Mouse (Mus musculus) subcutaneous adipose tissue, adult 2 months (tissue): ENCODE results near the gene Gm4767. TPM values are rescaled to one million over a fixed set of nuclear protein-coding genes. Genes with fewer than 3 reads are reported as not detected.

Experiments
- polyA plus RNA-seq: library from polyadenylated mRNA; depleted of rRNA; stranded (reverse); fragments of >200 nt; gene quantifications from 2 replicates; pipeline ENCODE4 v1.2.3, GENCODE M21; 2012; ENCODE audit warnings: low replicate concordance; rRNA removed

Gene Gm4767
- polyA plus RNA-seq: not detected in 2 replicates

DNA sequence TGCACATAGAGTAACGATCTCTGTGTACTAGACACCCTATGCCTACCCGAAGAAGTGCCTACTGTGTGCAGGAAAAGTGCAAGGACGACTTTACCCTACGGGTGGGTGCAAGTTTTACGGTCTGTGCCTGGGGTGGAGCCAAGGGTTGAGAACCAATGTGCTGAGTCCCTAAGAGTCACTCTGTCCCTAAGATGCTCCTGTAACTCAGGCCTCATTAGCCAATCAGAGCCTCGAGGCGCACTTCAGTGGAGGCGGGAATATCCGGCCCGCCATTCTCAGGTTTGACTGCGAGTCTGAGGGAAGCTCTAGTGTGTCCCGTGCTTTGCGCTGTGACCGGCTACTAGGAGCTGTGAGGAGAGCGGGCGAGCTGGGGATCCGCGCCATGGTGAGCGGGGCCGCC, at the start of gene Gm4767:
TSS of gene Gm4767 (plus strand) at position 288 of the 400 bp plus-strand sequence.

DNA sequence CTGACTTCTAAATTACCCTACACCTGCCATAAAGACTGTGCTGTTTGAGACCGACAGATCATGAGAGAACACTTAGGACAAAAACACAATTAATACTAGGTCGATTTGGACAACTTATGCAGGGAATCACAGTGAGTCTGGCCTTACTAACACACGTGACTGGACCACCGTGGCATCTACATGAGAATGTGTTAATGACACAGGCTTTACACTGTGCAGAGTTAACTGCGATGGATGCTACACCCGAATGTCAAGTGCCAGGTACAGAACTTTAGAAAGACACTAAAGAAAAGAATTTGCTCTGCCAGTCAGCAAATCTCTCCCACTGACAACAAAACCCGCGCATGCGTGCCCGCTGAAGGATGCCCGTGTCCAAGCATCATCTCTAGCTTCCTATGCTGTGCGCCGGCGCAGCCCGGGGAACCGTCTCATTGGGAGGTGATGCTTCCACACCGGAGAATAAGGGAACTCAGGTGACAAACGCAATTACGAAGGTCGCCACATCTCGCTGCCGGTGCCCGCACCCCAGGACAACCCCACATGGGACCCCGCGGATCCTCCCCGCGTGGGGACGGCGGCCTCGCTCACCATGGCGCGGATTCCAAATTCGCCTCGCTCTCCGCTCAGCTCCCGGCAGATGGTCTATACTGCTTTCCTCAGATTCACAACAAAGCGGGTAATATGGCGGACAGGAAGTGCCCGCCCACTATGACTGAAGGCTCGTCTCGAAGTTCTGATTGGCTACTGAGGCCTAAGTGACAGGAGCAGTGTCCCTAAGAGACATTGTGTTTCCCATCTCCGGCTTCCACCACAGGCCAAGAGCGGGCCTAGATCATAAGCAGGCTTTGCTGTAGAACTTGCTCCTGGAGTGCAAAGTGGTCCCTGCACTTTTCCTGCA, 41.2 kb upstream of the Gm4767 start, which contains the start of gene Gm3055:
TSS of gene Gm3055 (minus strand) at position 656 of the 898 bp plus-strand sequence.

DNA sequence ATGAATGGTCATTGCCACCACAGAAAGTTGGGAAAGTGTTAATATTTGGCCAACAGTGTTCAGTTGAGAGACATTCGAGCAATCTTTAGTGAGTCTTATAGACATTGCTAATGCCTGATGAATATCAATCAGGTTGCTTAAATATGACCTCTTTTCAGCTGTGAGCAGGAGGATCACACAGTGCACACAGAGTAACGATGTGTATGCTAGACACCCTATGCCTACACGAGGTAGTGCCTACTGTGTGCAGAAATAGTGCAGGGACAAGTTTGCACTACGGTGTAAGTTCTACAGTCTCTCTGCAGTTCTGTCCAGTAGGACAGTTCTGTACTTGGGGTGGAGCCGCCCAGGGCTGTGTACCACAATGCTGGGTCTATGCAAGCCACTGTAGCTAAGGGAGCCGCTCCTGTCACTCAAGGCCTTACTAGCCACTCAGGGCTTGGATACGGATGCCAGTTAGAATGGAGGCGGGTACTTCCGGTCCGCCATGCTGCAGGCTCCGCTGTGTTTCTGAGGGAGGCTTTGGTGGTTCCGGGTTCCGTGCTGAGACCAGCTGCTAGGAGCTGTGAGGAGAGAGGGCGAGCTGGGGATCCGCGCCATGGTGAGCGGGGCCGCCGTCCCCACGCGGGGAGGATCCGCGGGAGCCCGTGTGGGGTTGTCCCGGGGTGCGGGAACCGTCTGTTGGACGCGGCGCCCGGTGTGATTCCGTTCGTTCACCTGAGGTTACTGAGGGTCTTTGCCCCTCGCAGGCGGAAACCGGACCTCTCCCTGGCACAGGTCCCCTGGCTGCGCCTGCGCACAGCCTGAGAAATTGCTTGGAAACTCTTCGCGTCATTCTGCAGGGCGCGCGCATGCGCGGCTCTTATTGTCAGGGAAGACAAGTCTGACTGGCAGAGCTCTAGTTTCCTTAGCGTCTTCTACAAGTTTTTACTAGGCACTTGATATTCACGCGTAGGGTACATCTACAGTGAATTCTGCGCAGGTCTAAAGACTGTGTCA, 51.7 kb downstream of the Gm4767 start, which contains the start of gene Gm32687:
TSS of gene Gm32687 (plus strand) at position 526 of the 999 bp plus-strand sequence.

Other genes starting within 250 kb of the Gm4767 start
- gene Tle2, start 237.6 kb upstream of the Gm4767 start, polyA plus RNA-seq: 43.6 and 76.2 TPM in 2 replicates
- 9.9 and 14.9 TPM in 2 replicates for gene Tle6, start 211.1 kb upstream of the Gm4767 start, polyA plus RNA-seq
- 1.1 and 1.3 TPM in 2 replicates for gene BC025920, start 205.9 kb upstream of the Gm4767 start, polyA plus RNA-seq
- gene Sirt6, start 184.4 kb upstream of the Gm4767 start, polyA plus RNA-seq: 24.8 and 39.4 TPM in 2 replicates
- gene Ankrd24, start 183.6 kb upstream of the Gm4767 start, polyA plus RNA-seq: 36.2 and 58.5 TPM in 2 replicates
- 0.34 and 0.55 TPM in 2 replicates for gene Gm10778, start 163.1 kb upstream of the Gm4767 start, polyA plus RNA-seq
- 0.60 and 1.3 TPM in 2 replicates for gene Zfp433, start 107.4 kb upstream of the Gm4767 start, polyA plus RNA-seq
- gene Gm3055, start 41.0 kb upstream of the Gm4767 start, polyA plus RNA-seq: 0.44 and 1.3 TPM in 2 replicates
- gene Gm32687, start 51.7 kb downstream of the Gm4767 start, polyA plus RNA-seq: 0.21 and 0.84 TPM in 2 replicates
- 0.14 and 0.49 TPM in 2 replicates for gene Zfp781, start 118.3 kb downstream of the Gm4767 start, polyA plus RNA-seq
- gene Zfp873, start 235.9 kb downstream of the Gm4767 start, polyA plus RNA-seq: 1.5 and 1.9 TPM in 2 replicates